Mouse (Mus musculus): ENCODE results near the gene Pdzk1ip1.

Gene Pdzk1ip1

GRCm38 (mm10) chr4:115075204-115075915, 13.1 kb upstream of the Pdzk1ip1 start:
- DNase-seq (ENCODE audit: low spot score): no peak

GRCm38 (mm10) chr4:115078892-115079820, 9.4 kb upstream of the Pdzk1ip1 start:
- no peak for DNase-seq (ENCODE audit: low spot score)

GRCm38 (mm10) chr4:115079821-115080349, 8.6 kb upstream of the Pdzk1ip1 start:
- DNase-seq (ENCODE audit: low spot score): no peak

- no peak for DNase-seq (ENCODE audit: low spot score)
Measured at GRCm38 (mm10) chr4:115083031-115083430, 5.5 kb upstream of the Pdzk1ip1 start.

- no peak for DNase-seq (ENCODE audit: low spot score)
Measured at GRCm38 (mm10) chr4:115085522-115086095, 2.9 kb upstream of the Pdzk1ip1 start.

- DNase-seq (ENCODE audit: low spot score): no peak
Measured at GRCm38 (mm10) chr4:115086257-115086656, 2.3 kb upstream of the Pdzk1ip1 start.

- DNase-seq (ENCODE audit: low spot score): no peak
Measured at GRCm38 (mm10) chr4:115086763-115087415, 1.6 kb upstream of the Pdzk1ip1 start.

GRCm38 (mm10) chr4:115090592-115090991, 2.1 kb downstream of the Pdzk1ip1 start:
- no peak for DNase-seq (ENCODE audit: low spot score)

- no peak for DNase-seq (ENCODE audit: low spot score)
Measured at GRCm38 (mm10) chr4:115091806-115092205, 3.3 kb downstream of the Pdzk1ip1 start.

GRCm38 (mm10) chr4:115093331-115093864, 4.9 kb downstream of the Pdzk1ip1 start:
- DNase-seq (ENCODE audit: low spot score): no peak

- no peak for DNase-seq (ENCODE audit: low spot score)
Measured at GRCm38 (mm10) chr4:115094056-115094455, 5.5 kb downstream of the Pdzk1ip1 start.

GRCm38 (mm10) chr4:115095671-115096434, 7.3 kb downstream of the Pdzk1ip1 start:
- DNase-seq (ENCODE audit: low spot score): no peak

GRCm38 (mm10) chr4:115096435-115097145, 8.1 kb downstream of the Pdzk1ip1 start:
- no peak for DNase-seq (ENCODE audit: low spot score)

- DNase-seq (ENCODE audit: low spot score): no peak
Measured at GRCm38 (mm10) chr4:115097146-115097496, 8.6 kb downstream of the Pdzk1ip1 start.

- DNase-seq (ENCODE audit: low spot score): no peak
Measured at GRCm38 (mm10) chr4:115101682-115102081, 13.2 kb downstream of the Pdzk1ip1 start.

GRCm38 (mm10) chr4:115103510-115103909, 15.0 kb downstream of the Pdzk1ip1 start:
- no peak for DNase-seq (ENCODE audit: low spot score)

- no peak for DNase-seq (ENCODE audit: low spot score)
Measured at GRCm38 (mm10) chr4:115111167-115111566, 22.7 kb downstream of the Pdzk1ip1 start.

GRCm38 (mm10) chr4:115113266-115113665, 24.8 kb downstream of the Pdzk1ip1 start:
- no peak for DNase-seq (ENCODE audit: low spot score)

- DNase-seq (ENCODE audit: low spot score): no peak
Measured at GRCm38 (mm10) chr4:115119642-115120041, 31.1 kb downstream of the Pdzk1ip1 start.

- DNase-seq (ENCODE audit: low spot score): no peak
Measured at GRCm38 (mm10) chr4:115121162-115121561, 32.7 kb downstream of the Pdzk1ip1 start.
